Mouse (Mus musculus) limb, embryonic 14.5 days (tissue): ENCODE results near the gene Armc10. TPM values are rescaled to one million over a fixed set of nuclear protein-coding genes. Genes with fewer than 3 reads are reported as not detected.
A peak's percentile ranks its signal among the peaks of the same experiment; 100 is the strongest.

ENCODE experiments used
- ATAC-seq: fragments of 200-750 bp; cut with Nextera tagmentation; 2 replicates; pipeline ENCODE4 v1.8.0; 2017; ENCODE audit warnings: low read depth, moderate number of reproducible peaks, moderate TSS enrichment; ENCODE audit not compliant: low FRiP score
- DNase-seq: peaks from one replicate; pipeline ENCODE4 v3.0.0-alpha.2; 2015; ENCODE audit warnings: low spot score
- H3K27ac ChIP-seq: fragments of 300-500 bp; sonication (generic); replicated peaks from 2 replicates; pipeline ENCODE4 v1.5.1; 2014; ENCODE audit warnings: low read depth, mild to moderate bottlenecking, low read length, moderate library complexity, mixed read lengths
- H3K27me3 ChIP-seq: fragments of 300-500 bp; sonication (generic); 2 replicates; pipeline ENCODE4 v1.6.1; 2014; ENCODE audit warnings: low read length, mixed read lengths; ENCODE audit not compliant: control insufficient read depth, insufficient read depth
- H3K36me3 ChIP-seq: fragments of 300-500 bp; sonication (generic); 2 replicates; pipeline ENCODE4 v1.6.1; 2014; ENCODE audit warnings: mild to moderate bottlenecking, low read length, moderate library complexity, mixed read lengths; ENCODE audit not compliant: control insufficient read depth, insufficient read depth
- H3K4me1 ChIP-seq: fragments of 300-500 bp; sonication (generic); 2 replicates; pipeline ENCODE4 v1.6.1; 2014; ENCODE audit warnings: antibody characterized with exemption, low read length, mixed read lengths; ENCODE audit not compliant: control insufficient read depth, insufficient read depth
- H3K4me2 ChIP-seq: fragments of 300-500 bp; sonication (generic); replicated peaks from 2 replicates; pipeline ENCODE4 v1.6.1; 2014; ENCODE audit warnings: low read depth, mild to moderate bottlenecking, low read length, moderate library complexity; ENCODE audit not compliant: severe bottlenecking
- H3K4me3 ChIP-seq: fragments of 300-500 bp; sonication (generic); replicated peaks from 2 replicates; pipeline ENCODE4 v1.5.1; 2014; ENCODE audit warnings: low read length
- H3K9ac ChIP-seq: fragments of 300-500 bp; sonication (generic); 2 replicates; pipeline ENCODE4 v1.6.1; 2014; ENCODE audit warnings: mild to moderate bottlenecking, low read depth, low read length, moderate library complexity; ENCODE audit not compliant: severe bottlenecking
- H3K9me3 ChIP-seq: fragments of 300-500 bp; sonication (generic); 2 replicates; pipeline ENCODE4 v1.6.1; 2016; ENCODE audit warnings: low read length; ENCODE audit not compliant: control insufficient read depth
- POLR2A ChIP-seq: fragments of 200-500 bp; IDR thresholded peaks from 2 replicates; pipeline ENCODE4 v1.8.0; 2012; ENCODE audit warnings: inconsistent platforms, mild to moderate bottlenecking, moderate library complexity, borderline replicate concordance; ENCODE audit not compliant: insufficient read depth, insufficient read length; ENCODE audit errors: extremely low read depth
- WGBS: fragments of 180-500 bp; shearing (Covaris S2); extraction: QIAGEN DNeasy Blood & Tissue Kit; methylation state at CpG from one replicate; pipeline ENCODE4 v1.1.7; 2014; 5-methylcytosine and 5-hydroxymethylcytosine counted together
- polyA plus RNA-seq, 2 experiments: library from polyadenylated mRNA; depleted of rRNA in 1 of 2; stranded (reverse) in 1 of 2; unstranded in 1 of 2; fragments of >200 nt; fragmentation: Nextera tagmentation in 1 of 2; extraction: Ambion mirVana in 1 of 2; gene quantifications; 2 replicates each; pipeline versions ENCODE4 v1.2.1 to v1.2.3; 2012 to 2014

Armc10 gene
- polyA plus RNA-seq, 2 experiments = 44.4 to 56.0 TPM

- DNase-seq (no peak), ATAC-seq (no peak; the same call in 1 of the 2 replicates)
- WGBS = 14% methylated on average over 14 of the region's 14 CpGs
- no peak overlapping the region; the same call in 1 of the 2 replicates for H3K27ac ChIP-seq
- peaks cover 15% of the 10 kb centered on the region; the same call in 1 of the 2 replicates for H3K4me1 ChIP-seq
- H3K36me3 ChIP-seq = peaks cover 19% of the 10 kb centered on the region
- H3K9ac ChIP-seq = no peak overlapping the region
- no peak for TF ChIP-seq POLR2A
- H3K4me2 ChIP-seq = peak overlapping the region; percentile 66
- no peaks in the 10 kb centered on the region for H3K9me3 ChIP-seq
- no peaks in the 10 kb centered on the region for H3K27me3 ChIP-seq
- peak overlapping the region; percentile 75 for H3K4me3 ChIP-seq
Measured at GRCm38 (mm10) chr5:21644891-21645438, 648 bp upstream of the Armc10 start.

DNA sequence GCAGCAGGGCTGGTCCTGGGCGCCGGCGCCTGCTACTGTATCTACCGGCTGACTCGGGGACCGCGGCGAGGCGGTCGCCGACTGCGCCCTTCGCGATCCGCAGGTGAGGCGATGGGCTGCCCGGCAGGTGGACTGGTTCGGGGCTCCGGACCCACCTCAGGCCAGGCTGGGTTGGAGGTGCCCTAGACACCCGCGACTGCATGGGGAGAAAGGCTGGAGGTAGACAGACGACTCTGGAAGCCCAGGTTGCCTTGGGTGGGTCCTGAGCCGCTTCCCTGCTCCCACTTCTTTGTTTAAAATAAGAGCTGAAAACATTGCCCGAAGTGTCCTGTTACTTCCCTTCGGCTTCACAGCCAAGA, 499 bp downstream of the Armc10 start:
- peak overlapping the region; percentile 77 for H3K9ac ChIP-seq
- DNase-seq = no peak
- peaks cover 31% of the 10 kb centered on the region for H3K36me3 ChIP-seq
- H3K9me3 ChIP-seq = no peaks in the 10 kb centered on the region
- H3K27ac ChIP-seq = peak overlapping the region; percentile 72
- peak overlapping the region; percentile 66 for H3K4me2 ChIP-seq
- H3K27me3 ChIP-seq = no peaks in the 10 kb centered on the region
- TF ChIP-seq POLR2A = no peak
- ATAC-seq = no peak; the same call in 1 of the 2 replicates
- peaks cover 11% of the 10 kb centered on the region; the same call in 1 of the 2 replicates for H3K4me1 ChIP-seq
- under 1% methylated on average over 23 of the region's 25 CpGs for WGBS
- H3K4me3 ChIP-seq = peak overlapping the region; percentile 75

- DNase-seq = no peak
- H3K36me3 ChIP-seq = peaks cover 59% of the 10 kb centered on the region
- H3K4me2 ChIP-seq = no peak overlapping the region
- no peak overlapping the region for H3K27ac ChIP-seq
- no peak overlapping the region for H3K9ac ChIP-seq
- H3K9me3 ChIP-seq = no peaks in the 10 kb centered on the region
- H3K4me1 ChIP-seq = peaks cover 11% of the 10 kb centered on the region; the same call in 1 of the 2 replicates
- 76% methylated on average over 2 of the region's 2 CpGs for WGBS
- H3K4me3 ChIP-seq = no peak overlapping the region
- no peak for TF ChIP-seq POLR2A
- no peak for ATAC-seq
- no peaks in the 10 kb centered on the region for H3K27me3 ChIP-seq
Measured at GRCm38 (mm10) chr5:21650736-21651135, 5.1 kb downstream of the Armc10 start.

DNA sequence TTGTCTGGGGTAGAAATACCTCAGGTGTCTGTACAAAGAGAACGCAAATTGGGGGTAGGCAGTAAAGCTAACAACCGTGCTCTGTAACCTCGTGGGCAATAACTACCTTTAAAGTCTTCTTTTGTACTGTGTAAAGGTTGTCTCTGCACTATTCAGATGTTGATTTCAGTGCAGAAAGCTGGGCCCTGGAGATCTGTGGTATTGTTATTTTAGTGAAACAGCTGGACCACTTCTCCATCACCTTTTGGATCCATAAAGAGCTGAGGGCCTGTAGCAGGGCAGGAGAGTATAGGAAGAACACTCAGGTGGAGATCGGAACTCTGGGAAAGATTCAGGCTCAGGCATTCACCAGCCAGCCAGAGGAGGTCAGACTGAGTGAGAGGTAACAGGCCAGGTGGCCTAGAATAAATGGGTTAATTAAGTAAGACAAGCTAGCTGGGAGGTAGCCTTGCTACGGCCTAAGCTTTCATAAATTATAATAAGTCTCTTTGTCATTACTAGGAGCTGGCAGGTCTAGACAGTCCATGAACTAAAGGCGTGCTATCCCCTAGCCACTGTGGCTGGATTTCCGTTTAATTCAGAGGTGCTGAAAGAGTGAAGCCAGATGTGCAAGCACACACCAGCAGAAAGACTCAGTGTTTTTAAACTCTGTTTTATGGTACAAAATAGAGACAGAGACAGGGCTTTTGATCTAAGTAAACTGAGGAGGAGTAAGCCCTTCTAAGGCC, 6.4 kb downstream of the Armc10 start:
- ATAC-seq (peak; percentile 53; the same call in 1 of the 2 replicates), DNase-seq (no peak)
- WGBS = 64% methylated on average over 7 of the region's 7 CpGs
- H3K4me2 ChIP-seq = no peak overlapping the region
- no peak overlapping the region for H3K4me3 ChIP-seq
- H3K4me1 ChIP-seq = peaks cover 5% of the 10 kb centered on the region; the same call in 1 of the 2 replicates
- no peak overlapping the region for H3K9ac ChIP-seq
- no peak for TF ChIP-seq POLR2A
- H3K9me3 ChIP-seq = no peaks in the 10 kb centered on the region
- no peaks in the 10 kb centered on the region for H3K27me3 ChIP-seq
- H3K27ac ChIP-seq = no peak overlapping the region
- peaks cover 66% of the 10 kb centered on the region for H3K36me3 ChIP-seq

DNA sequence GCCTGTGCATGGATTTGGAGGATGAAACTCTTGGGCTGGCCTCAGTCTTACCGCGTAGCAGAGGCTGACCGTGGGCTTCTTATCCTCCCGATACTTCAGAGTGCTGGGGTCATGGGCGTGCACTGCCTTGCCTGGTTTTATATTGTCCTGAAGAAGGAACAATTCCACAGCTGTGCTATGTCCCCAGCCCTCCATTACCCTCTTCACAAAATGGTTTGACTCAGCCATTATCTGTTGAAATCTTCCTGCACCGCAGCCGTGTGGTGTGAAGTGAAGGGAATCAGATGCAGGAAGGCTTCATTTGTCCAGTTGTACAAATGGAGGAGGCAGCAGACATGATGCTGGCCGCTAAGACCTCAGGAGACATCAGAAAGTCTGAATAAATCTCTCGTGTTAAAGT, 11.3 kb downstream of the Armc10 start:
- no peak overlapping the region for H3K4me3 ChIP-seq
- H3K4me1 ChIP-seq = no peaks in the 10 kb centered on the region
- H3K36me3 ChIP-seq = peaks cover 64% of the 10 kb centered on the region
- no peak overlapping the region for H3K9ac ChIP-seq
- 92% methylated on average over 9 of the region's 9 CpGs for WGBS
- H3K4me2 ChIP-seq = no peak overlapping the region
- no peak for DNase-seq
- TF ChIP-seq POLR2A = no peak
- no peaks in the 10 kb centered on the region for H3K27me3 ChIP-seq
- ATAC-seq = no peak
- H3K9me3 ChIP-seq = no peaks in the 10 kb centered on the region
- no peak overlapping the region for H3K27ac ChIP-seq
